Mouse (Mus musculus) kidney, embryonic 15.5 days (tissue): Measurements from ENCODE around the gene Arpc2. TPM values are rescaled to one million over a fixed set of nuclear protein-coding genes. Genes with fewer than 3 reads are reported as not detected.
A peak's percentile ranks its signal among the peaks of the same experiment; 100 is the strongest.

Experiments used
- ATAC-seq: fragments of 200-750 bp; cut with Nextera tagmentation; replicated peaks from 2 replicates; pipeline ENCODE4 v1.8.0; 2017; ENCODE audit warnings: moderate TSS enrichment; ENCODE audit not compliant: low FRiP score
- H3K27ac ChIP-seq: fragments of 300-500 bp; sonication (generic); 2 replicates; pipeline ENCODE4 v1.5.1; 2015; ENCODE audit warnings: mild to moderate bottlenecking, inconsistent platforms
- H3K27me3 ChIP-seq: fragments of 300-500 bp; sonication (generic); 2 replicates; pipeline ENCODE4 v1.6.1; 2015; ENCODE audit warnings: inconsistent platforms
- H3K36me3 ChIP-seq: fragments of 300-500 bp; sonication (generic); 2 replicates; pipeline ENCODE4 v1.6.1; 2015; ENCODE audit warnings: inconsistent platforms
- H3K4me1 ChIP-seq: fragments of 300-500 bp; sonication (generic); 2 replicates; pipeline ENCODE4 v1.6.1; 2015; ENCODE audit warnings: inconsistent platforms
- H3K4me2 ChIP-seq: fragments of 300-500 bp; sonication (generic); 2 replicates; pipeline ENCODE4 v1.6.1; 2015; ENCODE audit warnings: moderate library complexity, mild to moderate bottlenecking, inconsistent platforms
- H3K4me3 ChIP-seq: fragments of 300-500 bp; sonication (generic); replicated peaks from 2 replicates; pipeline ENCODE4 v1.5.1; 2015; ENCODE audit warnings: mild to moderate bottlenecking, inconsistent platforms
- H3K9ac ChIP-seq: fragments of 300-500 bp; sonication (generic); 2 replicates; pipeline ENCODE4 v1.6.1; 2015; ENCODE audit warnings: mild to moderate bottlenecking, inconsistent platforms
- H3K9me3 ChIP-seq: fragments of 300-500 bp; sonication (generic); replicated peaks from 2 replicates; pipeline ENCODE4 v1.6.1; 2016; ENCODE audit warnings: inconsistent platforms
- WGBS: fragments of 180-500 bp; shearing (Covaris S2); methylation state at CpG from one replicate; pipeline ENCODE4 v1.1.7; 2015; ENCODE audit warnings: mixed read lengths; 5-methylcytosine and 5-hydroxymethylcytosine counted together
- polyA plus RNA-seq: library from polyadenylated mRNA; unstranded; fragments of >200 nt; fragmentation: Nextera tagmentation; extraction: Ambion mirVana; gene quantifications from 2 replicates; pipeline ENCODE4 v1.2.1, GENCODE M21; 2015

Gene Arpc2
- polyA plus RNA-seq, 1 experiment from 2014 or later: 446 TPM

DNA sequence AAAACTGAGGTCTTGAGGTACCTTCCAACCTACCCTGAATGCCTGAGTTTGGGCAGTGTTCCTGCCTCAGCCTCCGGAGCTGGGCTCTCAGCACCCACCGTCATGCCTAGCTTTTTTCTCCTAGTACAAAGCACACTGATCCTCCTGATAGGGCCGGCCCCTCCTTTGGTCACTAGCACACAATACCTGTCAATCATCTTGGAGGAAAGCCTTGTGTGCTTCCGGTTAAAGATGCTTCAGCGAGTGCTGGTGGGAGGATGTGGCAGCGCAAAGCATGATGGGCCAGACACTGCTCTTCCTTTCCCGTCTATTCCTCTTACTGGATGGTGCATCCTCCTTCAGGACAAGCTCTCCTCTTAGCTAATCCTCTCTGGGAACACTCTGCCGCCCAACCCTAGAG is 29.2 kb upstream of the Arpc2 start:
- Histone ChIP-seq H3K36me3 (no peaks in the 10 kb centered on the region), H3K27ac (no peak overlapping the region), H3K9ac (no peak overlapping the region), H3K9me3 (no peaks in the 10 kb centered on the region), H3K27me3 (no peaks in the 10 kb centered on the region), H3K4me1 (no peaks in the 10 kb centered on the region), H3K4me2 (no peak overlapping the region), H3K4me3 (no peak overlapping the region)
- 84% methylated on average over 8 of the region's 8 CpGs for WGBS
- ATAC-seq: no peak

DNA sequence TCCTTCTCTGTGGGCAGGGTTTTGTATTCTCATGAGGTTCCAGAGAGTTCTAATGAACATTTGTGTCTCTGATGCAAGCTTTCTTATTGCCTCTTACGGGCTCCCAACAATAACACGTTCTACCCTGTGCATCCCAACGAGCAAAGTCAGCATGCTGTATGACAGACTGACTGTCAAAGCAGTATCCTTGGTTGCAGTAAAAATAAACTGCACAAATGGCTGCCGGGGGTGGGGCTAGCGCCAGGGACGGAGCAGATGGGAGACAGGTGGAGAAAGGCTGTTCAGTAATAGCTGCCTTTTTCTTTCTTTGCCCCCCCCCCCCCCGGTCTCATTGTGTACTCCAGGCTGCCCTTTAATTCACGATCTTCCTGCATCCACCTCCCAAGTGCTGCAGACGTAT is 28.0 kb upstream of the Arpc2 start:
- no peak overlapping the region for H3K9ac ChIP-seq
- no peaks in the 10 kb centered on the region for H3K36me3 ChIP-seq
- ATAC-seq: no peak
- no peak overlapping the region for H3K4me2 ChIP-seq
- no peaks in the 10 kb centered on the region for H3K9me3 ChIP-seq
- H3K4me3 ChIP-seq: no peak overlapping the region
- H3K4me1 ChIP-seq: no peaks in the 10 kb centered on the region
- no peaks in the 10 kb centered on the region for H3K27me3 ChIP-seq
- 59% methylated on average over 9 of the region's 9 CpGs for WGBS
- no peak overlapping the region for H3K27ac ChIP-seq

DNA sequence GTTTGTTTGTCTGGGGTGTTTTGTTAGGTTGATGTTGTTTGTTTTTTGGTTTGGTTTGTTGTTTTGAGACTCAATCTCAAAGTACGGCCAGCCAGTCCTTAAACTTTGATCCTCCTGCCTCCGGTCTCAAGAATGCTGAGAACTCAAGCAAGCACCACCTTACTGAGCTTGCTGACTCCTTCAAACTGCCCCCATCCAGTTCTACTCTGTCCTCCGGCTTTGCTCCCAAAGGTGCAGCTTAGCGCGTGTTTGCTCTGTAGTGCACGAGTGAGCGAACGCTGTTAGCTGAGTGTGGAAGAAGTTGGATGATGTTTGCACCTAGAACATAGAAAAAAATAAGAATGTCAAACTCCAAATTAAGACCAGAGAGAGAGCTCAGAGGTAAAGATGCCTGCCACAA is 26.9 kb upstream of the Arpc2 start:
- 85% methylated on average over 8 of the region's 8 CpGs for WGBS
- no peak for ATAC-seq
- H3K9ac ChIP-seq: no peak overlapping the region

DNA sequence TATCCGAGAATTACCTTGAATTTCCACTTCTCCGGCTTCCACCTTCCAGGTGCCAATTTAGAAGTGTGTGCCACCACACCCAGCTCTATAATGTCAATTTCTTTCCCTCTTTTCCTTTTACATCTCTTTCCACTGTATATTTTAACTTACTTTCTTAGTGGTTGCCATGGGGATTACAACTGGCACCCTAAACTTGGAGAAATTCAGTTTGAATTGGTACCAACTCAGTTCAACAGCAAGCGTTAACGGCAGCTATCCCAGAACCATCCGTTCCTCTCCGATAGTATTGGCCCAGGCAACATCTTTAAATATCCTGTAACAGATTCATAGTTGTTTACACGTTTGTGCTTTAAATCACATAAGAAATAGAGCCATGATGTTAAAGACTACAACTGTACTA is 16.0 kb upstream of the Arpc2 start:
- no peak overlapping the region for H3K4me2 ChIP-seq
- no peaks in the 10 kb centered on the region for H3K4me1 ChIP-seq
- 89% methylated on average over 7 of the region's 7 CpGs for WGBS
- H3K27ac ChIP-seq: no peak overlapping the region
- no peaks in the 10 kb centered on the region for H3K27me3 ChIP-seq
- no peak overlapping the region for H3K9ac ChIP-seq
- no peak for ATAC-seq
- H3K4me3 ChIP-seq: no peak overlapping the region
- H3K36me3 ChIP-seq: no peaks in the 10 kb centered on the region
- H3K9me3 ChIP-seq: no peaks in the 10 kb centered on the region

More for the DNA sequence above, 26.9 kb upstream of the Arpc2 start:
- Histone ChIP-seq H3K27me3 (no peaks in the 10 kb centered on the region), H3K27ac (no peak overlapping the region), H3K4me3 (no peak overlapping the region), H3K4me1 (no peaks in the 10 kb centered on the region), H3K9me3 (no peaks in the 10 kb centered on the region), H3K4me2 (no peak overlapping the region), H3K36me3 (no peaks in the 10 kb centered on the region)

DNA sequence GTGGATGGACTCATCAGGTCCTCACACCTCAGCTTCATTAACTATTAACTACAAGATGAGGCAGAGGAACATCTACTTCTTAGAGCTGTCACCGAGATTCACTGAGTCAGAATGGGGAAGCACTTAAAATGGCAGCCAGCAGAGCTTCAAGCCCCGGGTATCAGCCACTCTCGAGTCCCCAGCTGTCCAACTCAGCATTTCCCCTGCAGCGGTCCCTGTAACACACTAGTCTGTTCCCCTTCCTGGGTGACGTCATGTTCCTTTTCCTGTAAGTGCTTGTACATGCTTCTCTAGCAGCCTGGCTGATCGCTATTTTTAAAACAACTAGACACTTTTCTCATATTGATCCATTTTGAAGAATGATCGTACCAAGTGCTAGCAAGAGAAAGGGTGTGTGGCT is 8.6 kb upstream of the Arpc2 start:
- Histone ChIP-seq H3K36me3 (no peaks in the 10 kb centered on the region), H3K27me3 (no peaks in the 10 kb centered on the region), H3K9me3 (no peaks in the 10 kb centered on the region), H3K4me3 (no peak overlapping the region), H3K27ac (no peak overlapping the region), H3K9ac (no peak overlapping the region), H3K4me1 (no peaks in the 10 kb centered on the region), H3K4me2 (no peak overlapping the region)
- WGBS: 78% methylated on average over 7 of the region's 7 CpGs
- ATAC-seq: no peak

DNA sequence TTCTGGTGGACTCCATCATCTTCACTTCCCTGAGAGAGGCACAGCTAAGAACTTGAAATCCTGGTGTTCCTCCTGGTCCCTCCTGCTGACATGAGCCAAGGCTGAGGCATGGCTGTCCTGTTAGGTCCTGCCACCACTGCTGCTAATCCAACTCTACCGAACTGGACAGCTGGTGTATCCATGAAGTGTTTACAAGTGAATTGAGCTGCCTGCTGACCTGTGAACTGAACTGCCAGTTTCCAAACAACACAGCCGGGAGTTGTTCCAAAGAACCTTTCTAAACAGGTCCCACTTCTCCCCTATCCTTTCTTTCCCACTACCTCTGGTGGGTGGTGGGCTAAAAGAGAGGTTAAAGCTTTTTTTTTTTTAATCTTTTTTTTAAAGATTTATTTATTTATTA is 5.9 kb upstream of the Arpc2 start:
- Histone ChIP-seq H3K27me3 (no peaks in the 10 kb centered on the region), H3K9me3 (no peaks in the 10 kb centered on the region), H3K4me3 (no peak overlapping the region), H3K4me1 (no peaks in the 10 kb centered on the region), H3K4me2 (no peak overlapping the region), H3K27ac (no peak overlapping the region), H3K36me3 (no peaks in the 10 kb centered on the region), H3K9ac (no peak overlapping the region)
- 65% methylated on average over 2 of the region's 2 CpGs for WGBS
- no peak for ATAC-seq

DNA sequence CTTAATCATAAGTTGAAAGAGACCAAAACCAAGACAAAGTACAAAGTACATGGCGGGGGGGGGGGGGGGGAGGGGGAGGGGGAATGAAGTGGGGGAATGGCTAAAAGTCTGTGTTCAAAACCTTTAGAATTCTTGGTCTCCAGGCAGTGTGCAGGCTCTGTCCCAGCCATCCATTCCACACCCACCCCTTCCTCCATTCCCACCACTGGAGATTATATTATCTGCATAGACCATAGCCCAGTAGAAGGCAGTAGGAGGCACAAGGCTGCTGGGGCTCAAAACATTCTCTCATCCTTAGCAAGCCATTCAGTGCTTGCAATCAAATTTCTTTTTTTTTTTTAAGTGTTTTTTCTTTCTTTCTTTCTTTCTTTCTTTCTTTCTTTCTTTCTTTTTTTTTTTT is 4.9 kb upstream of the Arpc2 start:
- no peak overlapping the region for H3K4me2 ChIP-seq
- no peak overlapping the region for H3K4me3 ChIP-seq
- no peaks in the 10 kb centered on the region for H3K36me3 ChIP-seq
- H3K27ac ChIP-seq: no peak overlapping the region
- no peaks in the 10 kb centered on the region for H3K4me1 ChIP-seq
- no peak overlapping the region for H3K9ac ChIP-seq
- H3K9me3 ChIP-seq: no peaks in the 10 kb centered on the region
- no peaks in the 10 kb centered on the region for H3K27me3 ChIP-seq
- WGBS: no CpG with 5 or more reads among the region's 1 CpGs
- no peak for ATAC-seq

DNA sequence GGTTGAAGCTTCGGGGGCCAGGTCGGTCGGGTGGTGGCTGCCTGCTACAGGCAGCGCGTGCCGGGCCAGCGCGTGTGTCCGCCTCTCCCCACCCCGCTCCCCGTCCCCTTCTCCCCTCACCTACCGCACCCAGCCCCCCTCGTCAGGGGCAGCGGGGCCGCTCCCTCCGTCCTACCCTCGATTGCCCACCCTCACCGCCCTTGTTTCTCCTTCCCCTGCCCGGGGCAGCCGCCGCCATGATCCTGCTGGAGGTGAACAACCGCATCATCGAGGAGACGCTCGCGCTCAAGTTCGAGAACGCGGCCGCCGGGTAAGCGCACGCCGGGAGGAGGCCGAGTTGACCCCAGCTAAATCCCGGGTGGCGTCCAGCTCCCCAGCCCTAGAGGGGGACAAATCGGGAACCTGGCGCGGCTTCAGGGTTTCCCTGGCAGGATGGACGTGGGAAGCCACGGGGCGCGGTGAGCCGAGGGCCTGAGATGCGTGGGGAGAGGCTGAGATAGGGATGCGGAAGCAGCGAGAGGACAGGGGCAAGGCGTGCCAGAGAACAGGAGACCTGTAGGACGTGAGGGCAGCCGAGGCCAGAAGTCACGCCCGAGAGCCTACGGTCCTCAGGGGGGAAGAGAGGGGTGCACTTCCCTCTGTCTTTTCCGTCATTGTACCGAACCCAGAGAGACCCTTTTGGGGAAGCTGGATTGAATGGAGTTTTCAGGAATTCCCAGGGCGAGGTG is 870 bp downstream of the Arpc2 start:
- peak overlapping the region; percentile 93 for H3K4me3 ChIP-seq
- peak overlapping the region; percentile 96 for H3K9ac ChIP-seq
- H3K36me3 ChIP-seq: no peaks in the 10 kb centered on the region
- ATAC-seq: peak; percentile 55
- no peaks in the 10 kb centered on the region for H3K27me3 ChIP-seq
- H3K9me3 ChIP-seq: no peaks in the 10 kb centered on the region
- peak overlapping the region; percentile 84 for H3K4me2 ChIP-seq
- H3K27ac ChIP-seq: peak overlapping the region; percentile 95
- 0% methylated on average over 50 of the region's 57 CpGs for WGBS
- peaks cover 39% of the 10 kb centered on the region for H3K4me1 ChIP-seq

DNA sequence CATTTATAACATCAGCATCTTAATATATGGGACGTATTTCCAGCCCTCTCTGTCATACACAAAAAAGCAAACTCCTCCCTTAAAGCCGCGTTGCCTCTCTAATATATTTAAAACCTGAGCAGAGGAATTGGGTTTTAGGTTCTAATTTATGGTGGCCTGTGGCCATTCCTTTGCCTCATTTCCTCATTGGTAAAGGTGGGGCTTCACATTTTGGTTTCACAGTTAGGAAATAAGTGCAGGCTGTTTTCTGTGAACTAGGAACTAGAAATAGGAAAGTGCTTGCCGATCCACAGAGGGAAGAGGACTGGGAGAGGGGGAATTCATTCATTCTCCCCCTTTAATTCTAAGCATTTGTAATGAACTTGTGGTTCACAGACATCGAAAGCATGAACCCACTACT is 1.8 kb downstream of the Arpc2 start:
- Histone ChIP-seq H3K27ac (peak overlapping the region; percentile 95; the same call in 1 of the 2 replicates), H3K9me3 (no peaks in the 10 kb centered on the region), H3K9ac (peak overlapping the region; percentile 96), H3K4me3 (peak overlapping the region; percentile 93), H3K36me3 (no peaks in the 10 kb centered on the region), H3K4me1 (peaks cover 42% of the 10 kb centered on the region), H3K27me3 (no peaks in the 10 kb centered on the region), H3K4me2 (peak overlapping the region; percentile 84)
- ATAC-seq: no peak
- 20% methylated on average over 5 of the region's 5 CpGs for WGBS

DNA sequence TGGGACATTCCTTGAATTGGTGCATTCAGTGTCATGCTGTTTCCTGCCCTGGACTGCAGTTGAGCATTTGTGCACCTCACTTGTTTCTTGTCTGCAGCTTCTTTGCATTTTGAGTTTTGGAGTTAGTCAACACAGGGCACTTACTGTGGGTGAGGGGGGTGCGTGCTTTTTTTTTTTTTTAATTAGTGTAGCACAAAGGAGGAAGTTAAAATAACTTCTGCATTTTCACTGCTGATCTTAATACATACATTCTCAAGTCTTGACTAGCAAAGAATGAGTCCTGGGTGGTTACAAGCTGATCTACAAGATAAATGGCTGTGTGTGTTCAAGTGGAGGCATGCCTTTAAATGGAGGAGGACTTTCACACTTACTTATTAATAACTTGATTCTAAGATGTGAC is 2.3 kb downstream of the Arpc2 start:
- Histone ChIP-seq H3K27ac (0 out of 2 replicates have a peak overlapping the region, but pooled peaks have one; percentile 95), H3K4me3 (peak overlapping the region; percentile 93), H3K4me1 (peaks cover 47% of the 10 kb centered on the region), H3K9me3 (no peaks in the 10 kb centered on the region), H3K27me3 (no peaks in the 10 kb centered on the region), H3K4me2 (peak overlapping the region; percentile 84), H3K9ac (peak overlapping the region; percentile 96), H3K36me3 (no peaks in the 10 kb centered on the region)
- ATAC-seq: no peak
- 45% methylated on average over 1 of the region's 1 CpGs for WGBS

DNA sequence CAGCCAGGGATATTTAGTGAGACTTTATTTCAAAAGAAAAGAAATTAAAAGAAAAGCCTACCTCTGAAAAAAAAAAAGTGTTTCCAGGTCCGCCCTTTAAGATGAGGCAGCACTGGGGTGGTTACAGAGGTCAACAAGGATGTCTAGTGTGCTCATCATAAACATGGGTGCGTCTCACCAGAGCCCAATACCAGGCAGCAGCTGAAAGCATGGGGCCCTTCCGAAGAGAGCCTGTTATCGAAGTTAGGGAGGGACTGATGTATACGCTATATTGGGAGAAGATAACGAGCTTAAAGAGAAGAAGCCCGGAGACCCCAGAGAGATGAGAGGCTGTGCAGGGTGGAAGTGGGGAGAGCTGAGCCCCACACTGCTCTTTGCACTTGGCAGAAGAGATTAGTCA is 3.3 kb downstream of the Arpc2 start:
- Histone ChIP-seq H3K9me3 (no peaks in the 10 kb centered on the region), H3K27me3 (no peaks in the 10 kb centered on the region), H3K4me2 (peak overlapping the region; percentile 44), H3K36me3 (no peaks in the 10 kb centered on the region), H3K27ac (0 out of 2 replicates have a peak overlapping the region, but pooled peaks have one; percentile 20), H3K4me3 (0 out of 2 replicates have a peak overlapping the region, but pooled peaks have one; percentile 93), H3K9ac (no peak overlapping the region; the same call in 1 of the 2 replicates), H3K4me1 (peaks cover 50% of the 10 kb centered on the region)
- ATAC-seq: no peak
- WGBS: 56% methylated on average over 7 of the region's 7 CpGs

DNA sequence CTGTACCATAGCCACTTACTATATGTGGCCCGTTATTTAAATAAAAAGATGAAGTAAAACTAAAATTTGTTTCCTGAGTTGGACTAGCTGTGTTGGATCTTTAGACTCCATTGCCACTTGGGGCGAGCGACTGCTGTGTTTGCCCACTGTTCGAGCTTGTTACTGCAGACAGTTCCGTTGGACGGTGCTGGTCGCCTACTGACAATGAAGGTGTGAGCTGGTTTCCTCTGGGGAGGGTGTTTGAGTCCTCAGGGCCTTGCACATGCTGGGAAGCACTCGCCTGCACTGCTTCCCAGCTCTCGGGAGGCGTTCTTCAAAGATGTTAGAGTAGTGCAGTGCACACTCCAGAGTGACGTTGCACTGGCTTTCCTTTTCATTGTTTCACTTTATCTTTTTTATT is 3.7 kb downstream of the Arpc2 start:
- Histone ChIP-seq H3K9me3 (no peaks in the 10 kb centered on the region), H3K27me3 (no peaks in the 10 kb centered on the region), H3K27ac (0 out of 2 replicates have a peak overlapping the region, but pooled peaks have one; percentile 20), H3K9ac (no peak overlapping the region; the same call in 1 of the 2 replicates), H3K4me2 (peak overlapping the region; percentile 44), H3K4me1 (peaks cover 53% of the 10 kb centered on the region), H3K36me3 (no peaks in the 10 kb centered on the region), H3K4me3 (0 out of 2 replicates have a peak overlapping the region, but pooled peaks have one; percentile 93)
- 54% methylated on average over 11 of the region's 11 CpGs for WGBS
- ATAC-seq: no peak

DNA sequence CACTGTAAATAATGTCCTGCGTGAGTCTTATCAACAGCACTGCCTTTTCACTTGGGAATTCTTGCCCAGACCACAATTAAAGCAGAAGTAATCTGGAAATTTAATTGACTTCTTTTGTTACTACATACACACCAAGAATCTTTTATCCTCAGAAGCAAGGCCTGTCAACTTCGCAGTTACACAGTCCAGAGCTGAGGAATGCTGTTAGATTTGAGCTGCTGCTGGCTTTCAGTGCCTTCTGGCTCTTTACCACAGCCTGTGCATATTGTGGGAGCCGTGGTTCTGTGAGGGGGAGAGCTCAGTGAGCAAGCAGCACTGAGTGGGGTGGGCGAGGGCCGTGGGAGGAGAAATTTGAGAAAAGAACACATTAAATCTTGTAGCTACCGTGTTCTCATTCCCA is 4.4 kb downstream of the Arpc2 start:
- 21% methylated on average over 6 of the region's 6 CpGs for WGBS
- peak overlapping the region; percentile 65 for H3K27ac ChIP-seq
- no peaks in the 10 kb centered on the region for H3K36me3 ChIP-seq
- H3K4me3 ChIP-seq: no peak overlapping the region
- ATAC-seq: no peak
- no peak overlapping the region for H3K9ac ChIP-seq
- H3K4me2 ChIP-seq: peak overlapping the region; percentile 20; the same call in 1 of the 2 replicates
- H3K27me3 ChIP-seq: no peaks in the 10 kb centered on the region
- H3K9me3 ChIP-seq: no peaks in the 10 kb centered on the region
- peaks cover 60% of the 10 kb centered on the region for H3K4me1 ChIP-seq
